Mouse (Mus musculus) left cerebral cortex, adult 8-10 months (tissue): ENCODE data around the gene Mark3. TPM values are rescaled to one million over a fixed set of nuclear protein-coding genes. Genes with fewer than 3 reads are reported as not detected.
"Not testable (repeated sequence)": the region's sequence is repeated elsewhere in the genome, so short reads cannot be mapped to it uniquely, and the experiment has no call there.

ENCODE experiments used
- DNase-seq, 2 experiments: peaks; one replicate each; pipeline ENCODE4 v3.0.0; 2022; ENCODE audit warnings: low spot score in 2 of 2
- total RNA-seq, 4 experiments: library from RNA; stranded (reverse); gene quantifications; 2 replicates each; pipeline ENCODE4 v1.2.4; 2022

Mark3 gene
- total RNA-seq, 4 experiments from 2014 or later: 84.7 to 97.3 (median 85.8) TPM

DNA sequence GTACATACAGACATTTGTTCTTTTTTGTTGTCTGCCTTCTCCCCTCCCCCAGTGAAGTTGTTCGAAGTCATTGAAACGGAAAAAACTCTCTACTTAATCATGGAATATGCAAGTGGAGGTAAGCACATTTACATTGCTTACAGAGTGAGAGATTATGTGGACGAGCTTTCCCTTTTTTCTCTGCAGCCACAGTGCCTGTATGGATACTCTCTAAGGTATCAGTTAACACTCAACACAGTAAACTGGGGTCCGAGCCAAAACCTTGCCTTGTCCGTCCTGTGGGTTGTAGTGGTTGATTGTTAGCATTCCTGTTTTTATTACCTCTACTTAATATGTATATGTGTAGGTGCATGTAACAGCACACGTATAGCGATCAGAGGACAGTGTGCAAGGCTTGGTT lies 43.9 kb downstream of the Mark3 start:
- DNase-seq: no peak

DNA sequence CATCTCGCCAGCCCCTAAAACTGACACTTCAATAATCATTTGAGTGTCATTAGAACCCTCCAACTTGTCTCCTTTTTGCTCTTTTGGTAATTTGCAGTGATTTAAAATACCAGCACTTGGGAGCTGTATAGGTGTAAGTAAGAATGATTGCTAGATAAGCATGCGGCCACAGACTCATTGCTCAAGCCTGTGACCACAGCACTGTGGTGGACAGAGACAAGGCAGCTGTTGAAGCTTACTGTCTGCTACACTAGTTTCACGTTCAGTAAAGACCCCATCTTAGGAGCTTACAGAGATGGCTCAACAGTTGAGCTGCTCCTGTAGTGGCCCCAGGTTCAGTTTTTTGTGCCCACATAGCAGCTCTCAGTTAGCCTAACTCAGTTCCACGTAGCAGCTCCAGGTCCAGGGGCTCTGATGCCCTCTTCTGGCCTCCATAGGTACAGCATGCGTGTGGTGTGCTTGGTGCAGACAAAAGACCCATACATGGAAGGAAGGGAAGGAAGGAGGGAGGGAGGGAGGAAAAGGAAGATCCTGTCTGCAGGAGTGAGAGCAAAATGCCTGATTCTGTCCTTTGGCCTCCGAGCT lies 73.8 kb downstream of the Mark3 start:
- DNase-seq: peak; percentile 47 to 51

DNA sequence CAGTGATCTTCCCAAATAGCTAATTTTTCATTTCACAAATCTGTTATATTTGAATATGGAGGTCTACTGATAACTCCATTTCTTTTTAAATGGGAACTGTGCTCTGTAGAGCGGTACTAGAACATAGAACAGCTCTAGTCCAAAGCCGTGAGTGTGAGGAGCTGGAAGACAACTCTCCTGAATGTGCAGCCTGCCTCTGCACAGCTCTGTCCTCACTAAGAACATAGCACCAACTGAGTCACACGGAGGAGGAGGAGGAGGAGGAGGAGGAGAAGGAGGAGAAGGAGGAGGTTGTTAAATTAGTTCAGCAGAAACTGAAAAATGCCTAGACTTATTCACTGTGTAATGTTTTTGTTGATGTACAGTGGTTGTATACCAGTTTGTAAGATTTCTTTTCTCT lies 78.6 kb downstream of the Mark3 start:
- no peak for DNase-seq

GRCm38 (mm10) chr12:111653434-111653833 lies 79.1 kb downstream of the Mark3 start:
- peak in 1 of 2 experiments; percentile 68 for DNase-seq

DNA sequence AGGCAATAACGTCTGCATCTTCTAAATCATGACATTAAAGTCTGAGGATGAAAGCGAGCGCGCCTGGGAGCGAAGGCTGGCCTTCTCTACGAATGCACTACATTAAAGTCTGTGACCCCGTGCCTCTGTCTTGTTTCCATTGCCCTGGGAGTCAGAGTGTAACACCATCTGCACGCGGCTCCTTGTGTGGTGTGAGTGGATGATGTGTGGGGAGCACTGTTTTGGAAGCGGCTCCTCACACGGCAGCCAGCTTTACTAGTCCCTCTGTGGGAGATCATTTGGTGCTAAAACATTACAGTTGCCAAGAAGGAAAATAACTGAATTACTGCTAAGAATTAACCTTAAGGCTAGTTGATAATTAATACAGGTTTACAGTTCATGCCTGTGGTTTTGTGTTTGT lies 81.4 kb downstream of the Mark3 start:
- DNase-seq: no peak

- no peak for DNase-seq
Observed at GRCm38 (mm10) chr12:111659331-111659730, 85.0 kb downstream of the Mark3 start.

GRCm38 (mm10) chr12:111660628-111661027 lies 86.3 kb downstream of the Mark3 start:
- DNase-seq: no peak

DNA sequence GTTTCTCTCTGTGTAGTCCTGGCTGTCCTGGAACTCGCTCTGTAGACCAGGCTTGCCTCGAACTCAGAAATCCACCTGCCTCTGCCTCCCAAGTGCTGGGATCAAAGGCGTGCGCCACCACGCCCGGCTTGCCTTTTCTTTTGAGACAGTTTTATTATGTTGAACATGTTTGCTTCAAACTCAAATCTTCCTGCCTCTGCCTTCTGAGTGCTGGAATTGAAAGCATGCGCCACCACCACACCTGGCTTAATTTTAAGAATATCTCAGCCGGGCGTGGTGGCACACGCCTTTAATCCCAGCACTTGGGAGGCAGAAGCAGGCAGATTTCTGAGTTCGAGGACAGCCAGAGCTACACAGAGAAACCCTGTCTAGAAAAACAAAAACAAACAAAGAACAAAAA lies 87.2 kb downstream of the Mark3 start:
- not testable (repeated sequence) for DNase-seq

DNA sequence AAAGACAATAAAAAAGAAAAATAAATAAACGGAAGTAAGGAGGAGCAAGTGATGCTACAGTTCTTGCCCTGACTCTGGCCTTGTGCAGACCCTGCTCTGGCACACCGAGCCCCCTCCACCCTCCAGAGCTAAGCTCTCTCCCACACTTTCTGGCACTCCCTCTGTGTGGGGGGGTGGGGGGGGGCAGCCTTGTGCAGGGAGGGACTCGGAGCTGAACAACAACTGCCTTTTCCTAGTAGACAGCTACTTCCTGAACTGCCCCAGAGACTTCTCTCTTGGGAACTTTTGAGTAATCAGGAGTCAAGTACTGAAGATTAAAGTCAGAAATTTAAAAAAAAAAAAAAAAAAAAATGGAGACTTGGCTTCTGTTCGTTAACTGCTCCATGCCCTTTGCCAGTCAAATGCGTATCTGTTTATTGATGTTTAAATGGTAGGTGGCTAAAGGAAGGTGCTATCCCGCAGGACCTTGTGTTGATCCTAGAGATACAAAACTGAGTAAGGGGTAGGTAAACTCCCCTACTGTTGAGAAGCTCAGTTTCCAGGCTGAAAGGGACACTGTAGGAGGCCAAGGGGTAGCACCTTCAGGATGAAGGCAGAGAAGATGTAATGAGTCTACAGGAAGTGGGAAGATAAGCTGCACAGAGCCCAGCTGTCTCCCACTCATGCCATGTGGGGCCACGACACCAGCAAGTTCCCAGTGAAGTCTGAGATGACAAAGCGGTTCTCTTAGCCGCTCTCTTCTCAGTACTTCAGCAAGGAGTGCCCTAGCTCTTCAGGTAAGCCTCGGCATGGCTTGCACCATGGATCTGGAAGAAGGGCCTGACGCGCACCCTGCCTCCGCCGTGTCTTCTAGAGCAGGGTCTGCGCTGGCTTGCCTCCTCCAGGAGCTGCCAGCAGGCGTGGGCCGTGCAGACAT lies 89.2 kb downstream of the Mark3 start:
- DNase-seq: no peak

DNA sequence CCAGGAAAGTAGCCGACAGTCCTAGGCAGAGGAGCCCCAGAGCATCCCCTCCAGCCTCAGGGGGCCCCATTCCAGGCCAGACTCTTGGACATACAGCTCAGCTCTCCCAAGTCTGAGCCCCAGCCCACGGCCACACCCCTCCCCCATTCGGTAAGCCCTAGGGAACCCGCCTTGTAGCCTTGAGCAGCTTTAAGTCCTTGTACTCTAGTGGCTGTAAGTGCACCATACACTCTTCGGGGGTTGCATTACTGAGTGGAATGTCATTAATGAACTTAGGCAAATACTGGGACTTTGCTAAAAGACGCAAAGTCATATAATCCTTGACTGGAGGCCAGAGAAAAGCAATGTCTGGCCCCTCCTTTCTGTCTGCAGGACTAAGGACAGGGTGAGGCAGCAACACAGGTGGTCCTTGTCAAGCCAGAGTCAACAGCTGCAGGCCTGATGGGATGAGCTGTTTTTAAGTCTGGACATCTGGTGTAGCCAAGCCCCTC lies 89.9 kb downstream of the Mark3 start:
- no peak for DNase-seq

- no peak for DNase-seq
Observed at GRCm38 (mm10) chr12:111665041-111665880, 90.9 kb downstream of the Mark3 start.

- peak; percentile 69 to 88 for DNase-seq
Observed at GRCm38 (mm10) chr12:111666380-111666779, 92.1 kb downstream of the Mark3 start.

DNA sequence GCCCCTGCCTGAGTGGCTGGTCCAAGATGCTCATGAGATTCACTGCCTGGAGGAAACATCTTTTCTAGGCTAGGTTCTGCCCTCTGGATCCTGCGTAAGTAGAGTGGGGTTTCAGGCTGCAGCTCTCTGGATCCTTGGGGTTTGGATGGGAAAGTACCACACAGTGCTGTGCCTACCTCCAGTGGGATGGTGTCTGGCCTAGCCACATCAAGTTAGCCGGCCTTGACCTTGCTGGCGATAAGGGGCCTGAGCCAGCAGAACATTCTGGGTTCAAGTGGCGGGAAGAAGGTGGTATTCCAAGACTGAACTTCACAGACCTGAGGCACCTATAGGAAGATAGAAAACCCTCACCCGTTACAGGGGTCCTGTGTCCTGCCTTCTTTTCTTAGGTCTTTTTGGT lies 93.1 kb downstream of the Mark3 start:
- no peak for DNase-seq

GRCm38 (mm10) chr12:111668457-111668912 lies 94.2 kb downstream of the Mark3 start:
- peak; percentile 92 to 93 for DNase-seq

GRCm38 (mm10) chr12:111669000-111669788 lies 94.9 kb downstream of the Mark3 start:
- DNase-seq: no peak

GRCm38 (mm10) chr12:111669961-111670360 lies 95.6 kb downstream of the Mark3 start:
- no peak for DNase-seq

GRCm38 (mm10) chr12:111670371-111670971 lies 96.1 kb downstream of the Mark3 start:
- DNase-seq: no peak

GRCm38 (mm10) chr12:111670976-111671375 lies 96.7 kb downstream of the Mark3 start:
- no peak for DNase-seq

DNA sequence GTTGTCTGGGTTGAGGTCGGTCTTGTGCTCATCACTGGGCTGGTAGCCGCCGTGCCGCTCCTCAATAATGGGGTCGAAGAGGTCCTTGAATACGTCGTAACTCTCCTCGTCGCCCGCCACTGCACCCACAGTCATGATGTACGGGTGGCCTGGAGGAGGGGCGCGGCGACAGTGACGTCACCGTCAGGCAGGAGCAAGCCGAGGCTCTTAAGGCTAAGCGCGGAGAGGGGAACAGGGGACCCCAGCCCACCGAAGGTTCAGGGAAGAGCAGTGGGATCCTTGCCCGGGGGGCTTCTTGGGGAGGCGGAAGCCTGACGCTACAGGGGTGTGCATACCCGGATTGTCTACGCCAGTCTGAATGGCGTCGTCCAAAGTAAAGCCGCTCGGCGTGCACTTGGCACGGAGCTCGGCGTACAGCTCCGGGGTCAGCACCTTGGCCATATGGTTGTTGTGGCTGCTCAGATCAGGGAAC lies 97.1 kb downstream of the Mark3 start:
- DNase-seq: peak; percentile 74 to 81

DNA sequence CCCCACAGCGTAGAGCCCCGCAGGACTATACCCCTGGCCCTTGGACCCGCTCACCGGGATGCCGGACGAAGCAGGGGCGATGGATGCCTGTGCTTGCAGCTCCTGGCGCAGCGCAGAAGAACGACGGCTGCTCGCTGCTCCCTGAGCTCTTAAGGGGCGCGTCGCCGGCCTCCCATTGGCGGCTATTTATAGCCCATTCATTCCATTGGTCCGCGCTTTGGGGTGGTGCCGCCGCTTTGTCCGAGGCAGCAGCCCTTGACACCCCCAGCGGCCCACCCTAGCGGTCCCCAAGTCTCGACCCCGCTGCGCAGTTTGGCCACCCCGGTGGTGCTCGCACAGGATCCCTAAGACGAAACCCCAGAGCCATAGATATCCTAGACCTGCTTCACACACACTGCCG lies 97.9 kb downstream of the Mark3 start, which contains the start of gene Ckb:
Ckb (minus strand) TSS at position 163 of the 400 bp plus-strand sequence.
- peak; percentile 92 to 95 for DNase-seq
